Mouse (Mus musculus) limb, embryonic 10.5 days (tissue): Measurements from ENCODE around the gene Kpna6. TPM values are rescaled to one million over a fixed set of nuclear protein-coding genes. Genes with fewer than 3 reads are reported as not detected.

Source experiments
- DNase-seq: peaks from one replicate; pipeline ENCODE4 v3.0.0-alpha.2; 2017; ENCODE audit warnings: low spot score
- H3K27ac ChIP-seq: fragments of 300-500 bp; sonication (generic); 2 replicates; pipeline ENCODE4 v1.5.1; 2016; ENCODE audit warnings: mild to moderate bottlenecking
- H3K27me3 ChIP-seq: fragments of 300-500 bp; sonication (generic); 2 replicates; pipeline ENCODE4 v1.6.1; 2016; ENCODE audit warnings: low read depth, mild to moderate bottlenecking; ENCODE audit not compliant: poor library complexity, severe bottlenecking
- H3K36me3 ChIP-seq: fragments of 300-500 bp; sonication (generic); 2 replicates; pipeline ENCODE4 v1.6.1; 2016; ENCODE audit warnings: mild to moderate bottlenecking, moderate library complexity
- H3K4me1 ChIP-seq: fragments of 300-500 bp; sonication (generic); 2 replicates; pipeline ENCODE4 v1.6.1; 2016
- H3K4me3 ChIP-seq: fragments of 300-500 bp; sonication (generic); 2 replicates; pipeline ENCODE4 v1.5.1; 2016; ENCODE audit warnings: mild to moderate bottlenecking, moderate library complexity
- H3K9me3 ChIP-seq: fragments of 300-500 bp; sonication (generic); replicated peaks from 2 replicates; pipeline ENCODE4 v1.6.1; 2016; ENCODE audit warnings: mild to moderate bottlenecking
- WGBS: fragments of 180-500 bp; shearing (Covaris S2); methylation state at CpG from one replicate; pipeline ENCODE4 v1.1.7; 2016; 5-methylcytosine and 5-hydroxymethylcytosine counted together
- polyA plus RNA-seq: library from polyadenylated mRNA; unstranded; fragments of >200 nt; fragmentation: Nextera tagmentation; extraction: Ambion mirVana; gene quantifications from 2 replicates; pipeline ENCODE4 v1.2.1, GENCODE M21; 2016

Kpna6 gene
- polyA plus RNA-seq, 1 experiment from 2014 or later: 14.8 TPM

GRCm38 (mm10) chr4:129640101-129640637 lies 32.4 kb downstream of the Kpna6 start:
- H3K36me3 ChIP-seq: peaks cover 69% of the 10 kb centered on the region
- peak overlapping the region; percentile 93 for H3K27ac ChIP-seq
- peaks cover 27% of the 10 kb centered on the region for H3K4me1 ChIP-seq
- H3K4me3 ChIP-seq: peak overlapping the region; percentile 78
- 13% methylated on average over 17 of the region's 17 CpGs for WGBS
- no peaks in the 10 kb centered on the region for H3K9me3 ChIP-seq
- no peaks in the 10 kb centered on the region for H3K27me3 ChIP-seq
- DNase-seq: no peak

GRCm38 (mm10) chr4:129639221-129639620 lies 33.3 kb downstream of the Kpna6 start:
- Histone ChIP-seq H3K36me3 (peaks cover 69% of the 10 kb centered on the region), H3K27me3 (no peaks in the 10 kb centered on the region), H3K9me3 (no peaks in the 10 kb centered on the region), H3K4me1 (peaks cover 27% of the 10 kb centered on the region), H3K4me3 (peak overlapping the region; percentile 78), H3K27ac (no peak overlapping the region)
- WGBS: 93% methylated on average over 15 of the region's 15 CpGs
- no peak for DNase-seq

GRCm38 (mm10) chr4:129633852-129634251 lies 38.7 kb downstream of the Kpna6 start:
- H3K4me3 ChIP-seq: no peak overlapping the region
- H3K27ac ChIP-seq: no peak overlapping the region
- no peaks in the 10 kb centered on the region for H3K9me3 ChIP-seq
- peaks cover 5% of the 10 kb centered on the region for H3K4me1 ChIP-seq
- WGBS: 93% methylated on average over 6 of the region's 6 CpGs
- H3K27me3 ChIP-seq: no peaks in the 10 kb centered on the region
- H3K36me3 ChIP-seq: peaks cover 99% of the 10 kb centered on the region
- no peak for DNase-seq

- H3K4me1 ChIP-seq: no peaks in the 10 kb centered on the region
- 94% methylated on average over 12 of the region's 12 CpGs for WGBS
- H3K36me3 ChIP-seq: peaks cover 100% of the 10 kb centered on the region
Measured at GRCm38 (mm10) chr4:129631867-129632266, 40.7 kb downstream of the Kpna6 start.

GRCm38 (mm10) chr4:129630944-129631343 lies 41.6 kb downstream of the Kpna6 start:
- no peak overlapping the region for H3K4me3 ChIP-seq
- 90% methylated on average over 4 of the region's 4 CpGs for WGBS
- H3K4me1 ChIP-seq: peaks cover 3% of the 10 kb centered on the region; the same call in 1 of the 2 replicates
- no peaks in the 10 kb centered on the region for H3K9me3 ChIP-seq
- peaks cover 100% of the 10 kb centered on the region for H3K36me3 ChIP-seq
- DNase-seq: no peak
- no peaks in the 10 kb centered on the region for H3K27me3 ChIP-seq
- H3K27ac ChIP-seq: no peak overlapping the region

More at GRCm38 (mm10) chr4:129631867-129632266, 40.7 kb downstream of the Kpna6 start:
- no peak for DNase-seq
- Histone ChIP-seq H3K4me3 (no peak overlapping the region), H3K27me3 (no peaks in the 10 kb centered on the region), H3K27ac (no peak overlapping the region), H3K9me3 (no peaks in the 10 kb centered on the region)

GRCm38 (mm10) chr4:129626035-129626434 lies 46.5 kb downstream of the Kpna6 start:
- Histone ChIP-seq H3K4me1 (peaks cover 43% of the 10 kb centered on the region), H3K36me3 (peaks cover 53% of the 10 kb centered on the region), H3K4me3 (no peak overlapping the region), H3K27ac (no peak overlapping the region), H3K9me3 (no peaks in the 10 kb centered on the region), H3K27me3 (no peaks in the 10 kb centered on the region)
- no peak for DNase-seq
- WGBS: 76% methylated on average over 6 of the region's 6 CpGs

- DNase-seq: no peak
- H3K4me1 ChIP-seq: peaks cover 43% of the 10 kb centered on the region
- H3K27ac ChIP-seq: 0 out of 2 replicates have a peak overlapping the region, but pooled peaks have one; percentile 81
- 37% methylated on average over 4 of the region's 4 CpGs for WGBS
- H3K9me3 ChIP-seq: no peaks in the 10 kb centered on the region
- H3K27me3 ChIP-seq: no peaks in the 10 kb centered on the region
- H3K36me3 ChIP-seq: peaks cover 53% of the 10 kb centered on the region
- H3K4me3 ChIP-seq: no peak overlapping the region
Measured at GRCm38 (mm10) chr4:129625496-129625895, 47.1 kb downstream of the Kpna6 start.

- Histone ChIP-seq H3K4me3 (peak overlapping the region; percentile 62), H3K27ac (peak overlapping the region; percentile 81), H3K4me1 (peaks cover 43% of the 10 kb centered on the region), H3K9me3 (no peaks in the 10 kb centered on the region), H3K36me3 (peaks cover 48% of the 10 kb centered on the region), H3K27me3 (no peaks in the 10 kb centered on the region)
- WGBS: 3% methylated on average over 6 of the region's 6 CpGs
- DNase-seq: peak; percentile 77
Measured at GRCm38 (mm10) chr4:129625029-129625370, 47.6 kb downstream of the Kpna6 start.

GRCm38 (mm10) chr4:129624281-129625028 lies 48.1 kb downstream of the Kpna6 start:
- peak; percentile 80 for DNase-seq
- peaks cover 43% of the 10 kb centered on the region for H3K4me1 ChIP-seq
- H3K4me3 ChIP-seq: peak overlapping the region; percentile 62
- peaks cover 43% of the 10 kb centered on the region for H3K36me3 ChIP-seq
- no peaks in the 10 kb centered on the region for H3K9me3 ChIP-seq
- no peaks in the 10 kb centered on the region for H3K27me3 ChIP-seq
- 1% methylated on average over 18 of the region's 18 CpGs for WGBS
- H3K27ac ChIP-seq: peak overlapping the region; percentile 81

GRCm38 (mm10) chr4:129623681-129624091 lies 48.9 kb downstream of the Kpna6 start, which contains the start of gene Ccdc28b:
TSS of gene Ccdc28b (minus strand) at chr4:129623947.
- DNase-seq: peak; percentile 51
- no peaks in the 10 kb centered on the region for H3K9me3 ChIP-seq
- H3K36me3 ChIP-seq: peaks cover 35% of the 10 kb centered on the region
- peak within 1 kb of the TSS; percentile 81 for H3K27ac ChIP-seq
- WGBS: 0% methylated on average over 10 of the region's 10 CpGs
- peak within 1 kb of the TSS; percentile 62 for H3K4me3 ChIP-seq
- peaks cover 48% of the 10 kb centered on the region for H3K4me1 ChIP-seq
- H3K27me3 ChIP-seq: no peaks in the 10 kb centered on the region

GRCm38 (mm10) chr4:129622803-129623535 lies 49.6 kb downstream of the Kpna6 start:
- no peaks in the 10 kb centered on the region for H3K9me3 ChIP-seq
- H3K27me3 ChIP-seq: no peaks in the 10 kb centered on the region
- H3K27ac ChIP-seq: peak overlapping the region; percentile 81
- H3K36me3 ChIP-seq: peaks cover 28% of the 10 kb centered on the region
- no peak for DNase-seq
- WGBS: 25% methylated on average over 8 of the region's 8 CpGs
- peaks cover 55% of the 10 kb centered on the region for H3K4me1 ChIP-seq
- H3K4me3 ChIP-seq: peak overlapping the region; percentile 62

- Histone ChIP-seq H3K9me3 (no peaks in the 10 kb centered on the region), H3K27ac (peak overlapping the region; percentile 81), H3K27me3 (no peaks in the 10 kb centered on the region), H3K4me1 (peaks cover 58% of the 10 kb centered on the region), H3K4me3 (peak overlapping the region; percentile 62; the same call in 1 of the 2 replicates), H3K36me3 (peaks cover 27% of the 10 kb centered on the region)
- WGBS: 79% methylated on average over 11 of the region's 11 CpGs
- no peak for DNase-seq
Measured at GRCm38 (mm10) chr4:129622120-129622802, 50.3 kb downstream of the Kpna6 start.
